Mouse (Mus musculus): Measurements from ENCODE around the gene Btbd11.

Gene Btbd11

GRCm38 (mm10) chr10:85598603-85599542, 212.3 kb downstream of the Btbd11 start:
- DNase-seq = no peak

DNA sequence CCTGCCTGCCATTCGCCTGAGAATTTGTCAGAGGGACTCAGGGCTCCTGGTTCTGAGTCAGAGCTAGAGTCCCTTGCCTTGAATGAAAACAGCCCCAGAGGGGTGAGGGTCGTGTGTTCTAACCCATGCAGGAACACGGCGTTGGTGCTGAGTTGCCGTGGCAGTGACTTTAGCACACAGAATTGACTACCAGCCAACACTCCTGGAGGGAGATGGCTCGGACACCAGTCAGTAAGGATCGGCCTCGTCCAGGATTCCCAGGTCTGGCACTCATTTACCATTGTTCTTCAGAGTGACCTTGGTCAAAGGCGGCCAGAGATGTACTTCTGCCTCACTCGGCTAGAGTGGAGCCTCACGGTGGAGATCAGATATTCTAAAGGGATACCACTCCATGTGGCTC, 215.9 kb downstream of the Btbd11 start:
- DNase-seq = no peak

DNA sequence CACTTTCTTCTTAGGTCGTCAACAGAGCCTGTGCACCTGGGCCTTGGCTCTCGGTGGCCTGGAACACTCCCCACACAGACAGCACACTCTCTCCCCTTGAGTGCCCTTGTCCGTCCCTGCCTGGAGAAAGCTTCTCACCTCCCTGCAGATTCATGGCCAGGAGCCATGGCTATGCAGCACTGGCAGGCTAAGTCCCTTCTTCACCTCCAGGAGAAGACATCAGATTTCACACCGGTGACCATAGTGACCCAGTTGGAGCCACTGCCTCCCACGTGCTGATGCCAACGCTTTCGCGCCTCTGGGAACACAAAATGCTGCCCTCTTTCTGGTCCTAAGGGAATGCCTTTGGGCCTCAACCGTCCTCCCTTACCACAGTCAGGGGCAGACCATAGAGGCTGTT, 217.9 kb downstream of the Btbd11 start:
- DNase-seq = no peak

DNA sequence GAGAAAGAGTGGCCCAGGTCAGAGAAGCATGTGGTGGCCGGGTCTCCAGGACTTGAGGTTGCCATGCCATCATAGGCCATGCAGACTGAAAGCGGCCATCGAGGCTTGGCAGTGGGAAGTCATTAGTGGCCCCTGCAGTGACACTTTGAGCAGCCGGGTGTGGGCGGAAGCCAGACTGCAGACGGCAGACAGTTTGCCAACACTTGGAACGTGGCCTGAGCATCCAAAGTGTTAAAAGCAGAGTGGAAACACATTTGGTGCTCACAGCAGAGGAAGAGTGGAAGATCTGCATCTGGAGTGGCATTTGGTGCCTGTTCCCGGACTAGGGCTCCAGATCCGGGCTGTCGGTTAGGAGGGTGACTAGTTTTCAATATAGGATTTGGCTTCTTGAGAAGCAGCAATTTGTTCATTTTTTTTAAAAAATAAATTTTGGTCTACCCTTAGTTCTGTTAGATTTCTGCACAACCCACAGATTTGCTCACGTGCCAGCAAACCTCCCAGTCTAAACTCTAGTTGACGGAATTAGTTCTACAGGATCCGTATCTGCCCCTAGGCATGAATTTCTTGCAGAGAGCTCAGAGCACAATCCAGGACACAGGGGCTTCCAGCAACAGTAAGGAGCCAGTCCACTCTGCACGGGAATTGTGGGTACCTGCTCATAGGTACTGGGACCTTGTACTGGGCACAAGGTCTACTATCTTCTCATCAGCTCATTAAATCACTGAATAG, 222.1 kb downstream of the Btbd11 start:
- DNase-seq = no peak

DNA sequence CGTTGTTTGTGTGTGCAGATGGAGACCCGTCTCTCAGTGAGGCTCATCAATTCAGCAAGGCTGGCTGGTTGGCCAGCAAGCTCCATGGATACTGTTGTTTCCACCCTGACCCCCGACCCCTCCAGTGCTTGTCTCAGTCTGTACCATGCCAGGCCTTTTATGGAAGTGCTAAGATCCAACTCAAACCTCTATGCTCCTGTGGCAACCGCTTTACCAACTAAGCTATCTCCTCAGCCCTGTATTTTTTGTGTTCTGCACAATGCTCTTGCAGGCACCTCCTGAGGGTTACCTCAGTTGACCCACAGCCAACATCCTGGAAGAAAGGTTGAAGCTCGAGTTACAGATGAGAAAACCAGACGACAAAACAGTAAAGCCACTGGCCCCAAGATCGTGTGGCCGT, 230.5 kb downstream of the Btbd11 start:
- DNase-seq = no peak

DNA sequence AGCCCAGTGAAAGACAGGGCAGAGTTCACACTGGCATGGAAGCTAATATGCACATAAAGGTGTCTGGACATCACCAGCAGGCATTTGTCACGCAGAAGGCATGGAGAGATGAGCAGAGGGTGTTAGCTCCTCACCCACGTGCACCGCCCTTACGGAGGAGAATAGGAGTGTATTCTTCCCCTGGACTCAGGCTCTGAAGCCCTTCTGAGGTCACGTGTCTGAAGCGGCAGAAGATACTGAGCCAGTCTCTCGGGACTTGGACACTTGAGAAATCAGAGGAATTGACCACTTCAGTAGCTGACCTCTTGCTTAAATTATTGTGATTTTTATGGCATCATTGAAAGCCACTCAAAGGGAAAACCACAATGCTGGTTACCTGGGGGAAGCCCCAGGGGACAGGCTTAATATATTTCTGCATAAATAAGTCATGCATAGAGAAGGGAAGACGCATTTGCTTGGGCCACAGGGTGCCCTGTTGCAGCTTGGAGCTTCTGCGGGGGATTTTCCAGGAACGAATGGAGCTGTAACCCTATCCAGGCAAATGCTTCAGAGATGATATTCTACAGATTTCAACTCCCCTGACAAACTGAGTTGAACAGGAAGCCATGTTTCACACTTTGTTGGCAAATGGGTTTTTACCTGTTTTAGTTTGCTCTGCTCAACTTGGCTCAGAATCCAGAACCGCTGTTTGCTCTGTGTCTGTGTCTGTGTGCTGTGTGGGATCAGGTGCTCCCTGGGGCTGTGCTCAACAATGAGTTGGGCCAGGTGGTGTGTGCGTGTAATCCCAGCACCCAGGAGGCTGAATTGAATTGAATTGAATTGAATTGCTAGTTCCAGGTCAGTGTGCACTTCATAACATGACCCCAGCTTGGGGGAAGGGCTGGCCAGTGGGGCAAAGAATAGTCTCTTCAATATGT, 231.1 kb downstream of the Btbd11 start:
- no peak for DNase-seq

GRCm38 (mm10) chr10:85621067-85621466, 234.5 kb downstream of the Btbd11 start:
- DNase-seq = no peak

DNA sequence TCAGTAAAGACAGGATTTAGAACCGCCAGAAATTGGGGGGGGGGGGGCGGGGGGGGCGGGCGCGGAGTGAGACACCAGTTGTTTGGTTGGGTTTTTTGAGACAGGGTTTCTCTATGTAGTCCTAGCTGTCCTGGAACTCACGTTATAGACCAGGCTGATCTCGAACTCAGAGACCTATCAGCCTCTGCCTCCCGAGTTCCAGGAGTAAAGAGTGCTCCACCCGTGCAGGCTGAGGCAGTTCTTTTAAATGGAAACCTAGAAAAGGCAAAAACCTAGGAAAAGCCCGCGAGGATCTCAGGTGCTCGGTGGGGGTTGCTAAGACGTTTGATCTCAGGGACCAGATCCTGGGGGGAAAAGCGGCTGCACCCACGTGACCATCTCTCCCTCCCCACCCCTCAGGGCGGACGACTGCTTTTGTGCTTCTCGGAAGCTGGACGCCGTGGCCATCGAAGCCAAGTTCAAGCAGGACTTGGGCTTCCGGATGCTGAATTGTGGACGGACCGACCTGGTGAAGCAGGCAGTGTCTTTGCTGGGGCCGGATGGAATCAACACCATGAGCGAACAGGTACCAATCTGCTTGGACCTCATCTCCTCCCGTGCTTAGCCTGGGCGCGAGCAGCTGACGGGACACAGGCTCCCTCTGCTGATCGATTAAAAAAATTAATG, 238.0 kb downstream of the Btbd11 start:
- DNase-seq = peak; percentile 2 to 7

GRCm38 (mm10) chr10:85625170-85625686, 238.6 kb downstream of the Btbd11 start:
- DNase-seq = no peak

DNA sequence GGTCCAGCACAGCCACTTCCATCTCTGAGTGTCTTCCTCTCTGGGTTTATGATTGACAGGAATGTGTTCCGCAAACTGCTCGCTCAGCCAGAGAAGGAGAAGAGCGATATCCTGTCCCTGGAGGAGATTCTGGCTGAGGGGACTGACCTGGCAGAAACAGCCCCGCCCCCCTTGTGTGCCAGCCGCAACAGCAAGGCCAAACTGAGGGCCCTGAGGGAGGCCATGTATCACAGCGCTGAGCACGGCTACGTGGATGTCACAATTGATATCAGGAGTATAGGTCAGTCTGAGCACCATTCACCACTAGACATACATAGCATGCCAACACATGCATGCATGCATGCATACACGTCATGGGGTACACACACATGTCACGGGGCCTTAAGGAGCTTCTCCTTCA, 245.4 kb downstream of the Btbd11 start:
- DNase-seq = no peak

DNA sequence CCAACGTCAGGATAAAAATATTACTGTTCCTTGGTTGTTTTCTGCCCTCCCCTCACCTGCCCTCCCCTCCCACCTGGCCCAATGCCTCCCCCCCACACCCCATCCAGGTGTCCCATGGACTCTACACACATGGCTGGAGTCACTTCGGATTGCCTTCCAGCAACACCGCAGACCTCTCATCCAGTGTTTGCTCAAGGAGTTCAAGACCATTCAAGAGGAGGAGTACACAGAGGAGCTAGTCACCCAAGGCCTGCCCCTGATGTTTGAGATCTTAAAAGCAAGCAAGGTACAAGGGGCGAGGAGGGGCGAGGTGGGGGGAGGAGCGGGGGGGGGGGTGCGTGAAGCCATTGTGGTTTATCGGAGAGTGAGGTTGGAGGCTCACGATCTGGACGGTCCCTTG, 247.0 kb downstream of the Btbd11 start:
- no peak for DNase-seq

- no peak for DNase-seq
Observed at GRCm38 (mm10) chr10:85637580-85637979, 251.0 kb downstream of the Btbd11 start.

- DNase-seq = no peak
Observed at GRCm38 (mm10) chr10:85638141-85638540, 251.5 kb downstream of the Btbd11 start.

DNA sequence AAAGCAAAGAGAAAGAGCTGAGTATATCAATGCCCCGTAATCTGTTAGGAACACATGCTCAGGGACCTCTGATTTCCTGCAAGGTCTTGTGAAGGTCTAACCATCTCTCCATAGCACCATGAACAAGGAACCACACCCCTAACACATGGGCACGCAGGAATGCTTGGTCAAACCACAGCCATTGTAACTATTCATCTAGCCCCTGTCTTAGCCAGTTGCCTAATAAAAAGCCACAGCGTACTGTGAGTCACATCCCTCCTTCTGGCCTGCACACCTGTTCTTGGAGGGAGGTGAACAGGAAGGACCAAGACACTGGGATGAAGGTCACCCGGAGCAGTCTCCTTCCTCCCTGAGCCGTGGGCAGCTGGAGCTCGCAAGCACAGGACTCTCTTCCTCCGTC, 253.0 kb downstream of the Btbd11 start:
- no peak for DNase-seq

GRCm38 (mm10) chr10:85640408-85640807, 253.8 kb downstream of the Btbd11 start:
- DNase-seq = no peak

- no peak for DNase-seq
Observed at GRCm38 (mm10) chr10:85645346-85645745, 258.7 kb downstream of the Btbd11 start.

- peak in 1 of 2 experiments; percentile 6 for DNase-seq
Observed at GRCm38 (mm10) chr10:85651706-85652105, 265.1 kb downstream of the Btbd11 start.

DNA sequence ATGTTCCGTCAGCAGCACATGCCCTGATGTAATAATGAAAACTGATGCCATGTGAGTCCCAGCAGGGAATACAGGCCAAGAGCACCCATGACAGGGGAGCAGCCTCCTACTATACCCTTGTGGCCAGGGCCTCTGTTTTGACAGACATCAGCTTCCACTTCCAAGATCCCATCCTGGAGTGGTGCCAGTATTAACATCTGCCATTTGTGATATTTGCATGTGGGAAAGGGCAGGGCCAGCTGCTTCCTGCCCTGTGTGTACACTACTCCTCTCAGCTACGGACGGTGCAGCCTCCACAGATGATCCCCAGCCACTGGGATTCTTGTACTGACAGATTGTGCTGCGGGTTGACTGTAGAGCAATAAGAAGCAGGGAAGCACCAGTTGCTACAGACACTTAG, 269.3 kb downstream of the Btbd11 start:
- no peak for DNase-seq

- DNase-seq = no peak
Observed at GRCm38 (mm10) chr10:85657886-85658285, 271.3 kb downstream of the Btbd11 start.

DNA sequence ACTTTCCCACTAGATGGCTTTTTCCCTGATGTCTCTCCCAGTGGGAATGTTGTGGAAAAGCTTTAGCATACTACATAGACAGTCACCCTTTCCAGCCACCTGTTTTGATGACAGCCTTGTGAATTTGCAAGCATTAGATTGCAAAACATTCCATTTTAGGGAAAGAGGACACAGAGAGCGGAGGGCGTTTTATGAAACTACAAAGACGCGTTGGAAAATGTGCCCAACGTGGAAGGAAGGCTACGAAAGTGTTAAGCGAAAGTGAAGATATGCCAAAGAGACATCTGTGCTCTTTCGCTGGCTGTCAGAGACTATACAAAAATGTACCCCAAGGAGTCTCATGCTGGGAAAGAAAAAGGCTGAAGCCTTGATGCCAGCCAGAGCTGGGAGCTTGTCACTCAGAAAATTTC, 286.9 kb downstream of the Btbd11 start:
- DNase-seq = no peak

DNA sequence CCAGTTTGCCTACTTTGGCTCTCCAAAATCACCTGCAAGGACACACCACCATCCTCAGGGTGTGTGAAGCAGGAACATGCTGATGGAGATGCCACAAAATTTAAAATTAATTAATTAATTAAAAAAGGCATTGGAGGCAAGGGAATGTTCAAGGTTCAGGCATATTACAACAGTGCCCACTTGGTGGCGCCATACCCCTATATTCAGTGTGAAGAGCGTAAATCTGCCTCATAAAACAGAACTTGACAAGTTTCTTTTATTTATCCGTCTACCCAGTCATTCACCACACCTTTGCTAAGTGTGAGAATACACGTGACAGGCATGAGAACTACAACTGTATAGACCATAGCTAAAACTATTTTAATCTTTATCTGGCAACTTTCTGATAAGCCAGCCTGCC, 292.0 kb downstream of the Btbd11 start:
- no peak for DNase-seq

DNA sequence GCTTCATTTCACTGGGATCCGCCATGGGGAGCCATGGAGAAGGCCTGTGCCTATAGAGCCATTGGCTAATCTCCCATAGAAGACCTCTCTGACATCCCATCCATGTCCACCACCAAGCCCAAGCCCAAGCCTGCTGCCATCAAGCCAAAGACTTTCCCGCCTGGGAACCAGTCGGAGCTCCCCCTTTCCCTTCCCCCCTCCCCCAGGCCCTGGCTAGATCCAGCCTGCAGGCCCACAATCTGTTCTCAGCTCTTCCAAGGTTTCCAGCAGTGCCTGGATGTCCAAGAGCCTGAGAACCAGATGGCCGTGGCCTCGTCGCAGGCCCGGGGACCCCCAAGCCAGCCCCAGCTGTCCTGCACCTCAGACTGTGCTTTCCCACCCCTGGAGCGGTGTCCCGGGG, 295.8 kb downstream of the Btbd11 start:
- no peak for DNase-seq

All from thymus, adult 18-20 months (tissue).